Mouse (Mus musculus): ENCODE measurements around the gene Slc1a7. TPM values are rescaled to one million over a fixed set of nuclear protein-coding genes. Genes with fewer than 3 reads are reported as not detected.

Gene Slc1a7
- polyA plus RNA-seq, 1 experiment from 2014 or later = not detected

GRCm38 (mm10) chr4:108018961-108019921 lies 51.1 kb downstream of the Slc1a7 start:
- Histone ChIP-seq H3K27ac (no peak overlapping the region), H3K4me3 (no peak overlapping the region), H3K27me3 (ENCODE audit: low read depth, poor library complexity, severe bottlenecking) (no peaks in the 10 kb centered on the region), H3K4me1 (peaks cover 27% of the 10 kb centered on the region), H3K36me3 (no peaks in the 10 kb centered on the region), H3K9me3 (replicated peaks) (no peaks in the 10 kb centered on the region)
- DNase-seq (ENCODE audit: low spot score) = no peak
- WGBS = 56% methylated on average over 14 of the region's 14 CpGs

GRCm38 (mm10) chr4:108020178-108020577 lies 52.0 kb downstream of the Slc1a7 start:
- no peak for DNase-seq (ENCODE audit: low spot score)

GRCm38 (mm10) chr4:108023186-108023585 lies 55.1 kb downstream of the Slc1a7 start:
- DNase-seq (ENCODE audit: low spot score) = no peak
- Histone ChIP-seq H3K4me1 (peaks cover 24% of the 10 kb centered on the region), H3K4me3 (no peak overlapping the region), H3K9me3 (replicated peaks) (no peaks in the 10 kb centered on the region), H3K36me3 (no peaks in the 10 kb centered on the region), H3K27ac (no peak overlapping the region), H3K27me3 (ENCODE audit: low read depth, poor library complexity, severe bottlenecking) (peaks cover 19% of the 10 kb centered on the region; the same call in 1 of the 2 replicates)
- WGBS = 89% methylated on average over 4 of the region's 4 CpGs

More at GRCm38 (mm10) chr4:108020178-108020577, 52.0 kb downstream of the Slc1a7 start:
- H3K9me3 ChIP-seq (replicated peaks) = no peaks in the 10 kb centered on the region
- 91% methylated on average over 6 of the region's 6 CpGs for WGBS
- H3K4me1 ChIP-seq = peaks cover 23% of the 10 kb centered on the region
- no peak overlapping the region for H3K4me3 ChIP-seq
- no peak overlapping the region for H3K27ac ChIP-seq
- H3K27me3 ChIP-seq (ENCODE audit: low read depth, poor library complexity, severe bottlenecking) = no peaks in the 10 kb centered on the region
- H3K36me3 ChIP-seq = no peaks in the 10 kb centered on the region

DNA sequence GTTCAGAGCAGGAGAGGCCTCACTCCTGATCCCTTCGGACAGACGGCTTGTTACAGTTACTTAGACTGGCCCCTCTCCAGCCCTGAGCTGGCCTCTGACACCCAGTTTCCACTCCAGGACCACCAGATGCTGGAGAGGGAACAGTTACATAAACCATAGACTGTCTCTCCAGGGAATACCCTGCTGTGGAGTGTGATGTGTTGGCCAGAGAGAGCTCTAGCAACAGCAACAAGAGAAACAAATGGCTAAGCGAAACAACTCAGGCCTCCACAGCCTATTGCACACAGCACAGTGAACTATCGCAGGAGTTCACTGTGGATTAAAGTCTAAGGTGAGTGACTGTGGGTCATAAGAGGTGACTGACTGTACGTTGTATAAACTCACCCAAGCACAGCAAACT lies 56.5 kb downstream of the Slc1a7 start:
- no peaks in the 10 kb centered on the region for H3K9me3 ChIP-seq (replicated peaks)
- no peaks in the 10 kb centered on the region for H3K36me3 ChIP-seq
- H3K4me3 ChIP-seq = no peak overlapping the region
- 67% methylated on average over 5 of the region's 5 CpGs for WGBS
- no peak overlapping the region for H3K27ac ChIP-seq
- peaks cover 13% of the 10 kb centered on the region for H3K4me1 ChIP-seq
- no peak for DNase-seq (ENCODE audit: low spot score)
- peaks cover 34% of the 10 kb centered on the region for H3K27me3 ChIP-seq (ENCODE audit: low read depth, poor library complexity, severe bottlenecking)

DNA sequence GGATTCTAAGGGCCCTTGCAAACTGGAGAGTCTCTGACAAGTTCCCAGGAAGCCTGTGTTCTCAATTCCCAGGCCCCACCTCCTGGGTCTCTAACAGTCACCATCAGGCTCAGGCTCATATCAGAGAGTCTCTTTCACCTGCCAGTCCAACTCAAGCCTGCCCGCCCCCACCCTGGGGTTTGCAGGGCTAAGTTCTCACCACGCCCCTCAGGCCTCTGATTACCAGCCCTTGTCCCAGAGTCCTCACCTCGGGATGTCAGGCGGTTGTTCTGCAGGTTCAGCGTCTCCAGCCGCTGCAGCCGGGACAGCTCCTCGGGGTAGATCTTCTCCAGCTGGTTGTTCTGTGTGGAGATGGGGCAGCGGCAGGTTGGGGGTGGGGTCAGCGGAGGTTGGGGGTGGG lies 57.1 kb downstream of the Slc1a7 start:
- WGBS = under 1% methylated on average over 10 of the region's 10 CpGs
- H3K27me3 ChIP-seq (ENCODE audit: low read depth, poor library complexity, severe bottlenecking) = peaks cover 40% of the 10 kb centered on the region
- no peak overlapping the region for H3K27ac ChIP-seq
- no peaks in the 10 kb centered on the region for H3K9me3 ChIP-seq (replicated peaks)
- H3K36me3 ChIP-seq = no peaks in the 10 kb centered on the region
- DNase-seq (ENCODE audit: low spot score) = peak; percentile 46
- H3K4me1 ChIP-seq = peaks cover 13% of the 10 kb centered on the region
- H3K4me3 ChIP-seq = peak overlapping the region; percentile 29

DNA sequence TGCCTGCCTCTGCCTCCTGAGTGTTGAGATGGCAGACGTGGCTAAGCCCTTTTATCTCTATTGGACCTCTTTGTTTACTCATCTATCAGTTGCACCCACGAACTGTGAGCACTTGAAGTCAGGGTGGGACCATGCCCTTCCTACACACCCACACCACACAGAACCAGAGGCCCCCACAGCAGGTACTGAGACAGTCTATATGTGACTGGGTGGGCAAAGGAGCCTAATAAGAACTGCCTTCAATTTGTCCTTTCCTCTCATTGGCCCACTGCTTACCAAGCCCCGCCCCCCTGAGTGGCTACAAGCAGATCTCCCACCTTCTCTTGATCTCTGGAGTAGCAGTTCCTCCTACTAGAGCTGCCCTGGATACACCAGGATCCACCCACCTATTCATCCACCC lies 58.1 kb downstream of the Slc1a7 start:
- no peak for DNase-seq (ENCODE audit: low spot score)
- WGBS = 32% methylated on average over 3 of the region's 3 CpGs
- Histone ChIP-seq H3K27me3 (ENCODE audit: low read depth, poor library complexity, severe bottlenecking) (peaks cover 49% of the 10 kb centered on the region), H3K4me3 (no peak overlapping the region), H3K36me3 (no peaks in the 10 kb centered on the region), H3K9me3 (replicated peaks) (no peaks in the 10 kb centered on the region), H3K27ac (no peak overlapping the region), H3K4me1 (peaks cover 21% of the 10 kb centered on the region)

DNA sequence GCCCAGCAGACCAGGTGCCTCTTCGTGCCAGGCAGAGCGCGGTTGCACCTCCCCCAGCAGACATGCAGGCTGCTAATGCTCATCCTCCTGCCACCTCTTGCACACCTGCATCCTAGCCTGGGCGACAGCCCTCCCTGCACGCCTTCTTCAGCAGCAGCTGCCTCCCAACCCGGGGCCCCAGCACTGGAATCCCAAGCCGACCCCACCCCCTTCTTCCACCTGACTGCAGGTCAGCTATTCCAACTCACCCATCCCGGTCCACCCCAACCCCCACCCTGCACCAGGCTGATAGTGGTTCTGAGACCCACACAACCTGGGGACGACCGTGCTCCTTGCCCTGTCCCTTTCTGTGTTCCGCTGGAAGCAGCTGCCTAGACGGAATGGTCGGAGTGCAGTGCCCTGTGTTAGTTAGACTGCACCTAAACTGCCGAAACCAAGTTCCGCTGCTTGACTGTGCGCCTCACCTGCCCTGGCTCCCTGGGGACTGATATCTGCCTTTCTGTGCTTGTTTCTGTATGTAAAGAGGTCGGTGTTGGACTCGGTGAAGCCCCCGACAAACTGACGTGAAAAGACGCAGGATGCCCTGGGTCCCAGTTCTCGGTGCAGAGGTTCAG lies 62.9 kb downstream of the Slc1a7 start:
- 2% methylated on average over 22 of the region's 22 CpGs for WGBS
- no peaks in the 10 kb centered on the region for H3K36me3 ChIP-seq
- H3K4me1 ChIP-seq = peaks cover 22% of the 10 kb centered on the region
- no peaks in the 10 kb centered on the region for H3K9me3 ChIP-seq (replicated peaks)
- H3K4me3 ChIP-seq = peak overlapping the region; percentile 65
- DNase-seq (ENCODE audit: low spot score) = peak; percentile 52
- H3K27ac ChIP-seq = no peak overlapping the region
- peaks cover 85% of the 10 kb centered on the region for H3K27me3 ChIP-seq (ENCODE audit: low read depth, poor library complexity, severe bottlenecking)

DNA sequence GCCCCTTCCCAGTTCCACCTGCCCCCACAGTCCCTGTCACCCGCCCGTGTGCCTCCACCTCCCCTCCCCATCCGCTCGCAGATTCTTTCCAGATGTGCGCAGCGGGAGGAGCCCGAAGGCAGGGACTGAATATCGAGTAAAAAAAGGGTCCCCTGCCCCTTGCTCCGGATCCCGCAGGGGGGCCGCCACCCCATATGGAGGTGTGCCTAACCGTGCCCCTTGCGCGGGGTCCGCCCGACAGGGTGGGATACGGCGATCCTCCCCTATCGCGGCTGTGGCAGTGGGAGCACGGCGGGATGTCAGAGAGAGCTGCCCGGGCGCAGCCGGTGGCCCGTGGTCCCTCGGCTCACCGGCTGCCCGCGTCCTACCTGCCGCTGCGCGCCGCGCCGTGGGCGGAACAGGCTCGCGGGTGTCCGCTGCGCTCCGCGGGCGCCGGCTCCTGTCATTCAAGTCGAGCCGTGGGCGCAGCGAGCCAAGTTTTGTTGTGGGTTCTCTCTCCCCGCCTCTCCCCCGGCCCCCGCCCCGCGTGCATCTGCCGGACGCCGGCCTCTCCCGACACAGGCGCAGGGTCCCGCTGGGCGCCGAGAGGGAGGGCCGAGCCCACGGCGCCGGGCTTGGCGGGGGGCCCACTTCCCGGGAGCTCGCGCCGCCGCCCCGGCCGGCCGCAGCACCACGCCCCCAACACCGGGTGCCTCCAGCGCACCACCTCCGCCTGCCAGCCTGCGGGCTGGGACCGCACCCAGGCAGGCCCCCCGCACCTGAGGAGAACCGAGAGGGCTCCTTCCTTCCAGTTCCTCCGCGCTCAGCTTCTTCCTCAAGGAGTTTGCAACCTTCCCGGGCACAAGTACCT lies 63.6 kb downstream of the Slc1a7 start:
- no peaks in the 10 kb centered on the region for H3K36me3 ChIP-seq
- peaks cover 79% of the 10 kb centered on the region for H3K27me3 ChIP-seq (ENCODE audit: low read depth, poor library complexity, severe bottlenecking)
- peak overlapping the region; percentile 65 for H3K4me3 ChIP-seq
- peak overlapping the region; percentile 69 for H3K27ac ChIP-seq
- WGBS = under 1% methylated on average over 86 of the region's 86 CpGs
- peaks cover 22% of the 10 kb centered on the region for H3K4me1 ChIP-seq
- DNase-seq (ENCODE audit: low spot score) = peak; percentile 62
- no peaks in the 10 kb centered on the region for H3K9me3 ChIP-seq (replicated peaks)

DNA sequence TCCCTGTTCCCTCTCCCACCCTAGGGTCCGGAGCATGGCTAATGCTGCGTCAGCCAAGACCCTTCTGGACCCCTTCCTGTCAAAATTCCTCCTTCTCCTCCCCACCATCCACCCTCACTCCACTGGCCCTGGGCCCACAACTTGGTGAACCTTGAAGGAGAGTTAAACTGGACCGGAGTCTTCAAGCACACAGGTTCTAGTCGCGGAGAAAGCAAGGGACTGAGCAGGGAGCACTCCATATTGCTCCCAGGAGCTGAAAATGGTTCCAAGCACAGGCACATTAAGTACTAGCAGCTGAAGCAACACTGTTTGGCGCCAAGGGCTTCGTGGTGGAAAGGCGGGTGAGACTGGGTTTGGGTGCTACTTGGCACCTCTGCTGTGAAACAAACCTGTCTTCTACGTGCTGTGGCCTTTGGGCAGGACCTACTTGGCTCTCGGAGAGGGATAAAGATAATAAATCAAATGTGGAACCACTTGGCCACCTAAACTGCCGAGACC lies 64.3 kb downstream of the Slc1a7 start:
- WGBS = 17% methylated on average over 11 of the region's 11 CpGs
- peak overlapping the region; percentile 65 for H3K4me3 ChIP-seq
- peak overlapping the region; percentile 69 for H3K27ac ChIP-seq
- H3K27me3 ChIP-seq (ENCODE audit: low read depth, poor library complexity, severe bottlenecking) = peaks cover 72% of the 10 kb centered on the region
- peak; percentile 46 for DNase-seq (ENCODE audit: low spot score)
- no peaks in the 10 kb centered on the region for H3K36me3 ChIP-seq
- no peaks in the 10 kb centered on the region for H3K9me3 ChIP-seq (replicated peaks)
- peaks cover 22% of the 10 kb centered on the region for H3K4me1 ChIP-seq

- peaks cover 22% of the 10 kb centered on the region for H3K4me1 ChIP-seq
- H3K4me3 ChIP-seq = no peak overlapping the region
- DNase-seq (ENCODE audit: low spot score) = no peak
- H3K27ac ChIP-seq = no peak overlapping the region
- H3K9me3 ChIP-seq (replicated peaks) = no peaks in the 10 kb centered on the region
- 84% methylated on average over 8 of the region's 8 CpGs for WGBS
- peaks cover 66% of the 10 kb centered on the region for H3K27me3 ChIP-seq (ENCODE audit: low read depth, poor library complexity, severe bottlenecking)
- H3K36me3 ChIP-seq = no peaks in the 10 kb centered on the region
Measured at GRCm38 (mm10) chr4:108033041-108033764, 65.1 kb downstream of the Slc1a7 start.

- peaks cover 10% of the 10 kb centered on the region for H3K4me1 ChIP-seq
- 0 out of 2 replicates have a peak, but pooled peaks cover 3% of the 10 kb centered on the region for H3K36me3 ChIP-seq
- no peak overlapping the region for H3K27ac ChIP-seq
- DNase-seq (ENCODE audit: low spot score) = no peak
- H3K4me3 ChIP-seq = no peak overlapping the region
- WGBS = 87% methylated on average over 8 of the region's 8 CpGs
- no peaks in the 10 kb centered on the region for H3K9me3 ChIP-seq (replicated peaks)
- peaks cover 27% of the 10 kb centered on the region for H3K27me3 ChIP-seq (ENCODE audit: low read depth, poor library complexity, severe bottlenecking)
Measured at GRCm38 (mm10) chr4:108037027-108037426, 68.9 kb downstream of the Slc1a7 start.
